ENCODE assay signal across 9 mouse cellular contexts in genomic region chr14:76760509-76761023, GRCm38 (mm10).
DNase-seq lines count a peak whose midpoint lies in the region; ATAC-seq and TF ChIP-seq lines count a peak whose summit lies in the region.
"Had no signal": no experiment of that assay in that cellular context is flagged by ENCODE, and none has a peak within 500 bp of the region (broad histone marks: within the 10 kb centered on the region; RNA-seq: fewer than 3 reads in every experiment).

No protein-coding gene starts in this region.

- H3K4me3 ChIP-seq in kidney, adult 2 months (ENCODE audit: insufficient read depth, low read depth, low read length), result no peak overlapping the region
- H3K4me3 ChIP-seq in kidney, embryonic 15.5 days (replicated peaks), result no peak overlapping the region
- H3K4me3 ChIP-seq in layer of hippocampus, adult 2 months, result peak overlapping the region; percentile 5; the same call in 1 of the 2 replicates
- no peak overlapping the region for H3K4me3 ChIP-seq in intestine, embryonic 15.5 days (replicated peaks)

- TF ChIP-seq POLR2A in kidney, adult 2 months (IDR thresholded peaks at IDR 0.05; ENCODE audit: low read depth, low read length), result no peak

- H3K27ac ChIP-seq in kidney, adult 2 months (ENCODE audit: insufficient read depth, low read depth, low read length), result no peak overlapping the region
- no peak overlapping the region for H3K27ac ChIP-seq in kidney, embryonic 15.5 days
- peak overlapping the region; percentile 94 for H3K27ac ChIP-seq in layer of hippocampus, adult 2 months
- no peak overlapping the region for H3K27ac ChIP-seq in intestine, embryonic 15.5 days
- H3K27ac ChIP-seq: liver, embryonic 14.5 days had no signal

- intact Hi-C loops in gastrocnemius, postnatal 14 days (cut with DNase I; ENCODE audit: low total_unique reads), result no loop called here

- no peaks in the 10 kb centered on the region for H3K9me3 ChIP-seq in kidney, embryonic 15.5 days (replicated peaks)
- H3K9me3 ChIP-seq in intestine, embryonic 15.5 days, result no peaks in the 10 kb centered on the region

- H3K4me2 ChIP-seq in kidney, embryonic 15.5 days, result no peak overlapping the region
- no peak overlapping the region for H3K4me2 ChIP-seq in intestine, embryonic 15.5 days (replicated peaks)

- no peak for TF ChIP-seq CTCF in kidney, adult 2 months (conservative IDR thresholded peaks at IDR 0.05; ENCODE audit: insufficient read depth, insufficient read length, low read depth, low read length)
- TF ChIP-seq CTCF in layer of hippocampus, adult 2 months (conservative IDR thresholded peaks at IDR 0.05), result no peak

- no peaks in the 10 kb centered on the region; the same call in 1 of the 2 replicates for H3K4me1 ChIP-seq in kidney, adult 2 months (ENCODE audit: control insufficient read depth, insufficient read depth, low read length)
- H3K4me1 ChIP-seq in kidney, embryonic 15.5 days, result peaks cover 21% of the 10 kb centered on the region
- H3K4me1 ChIP-seq in intestine, embryonic 15.5 days (replicated peaks), result peaks cover 23% of the 10 kb centered on the region

- 78% methylated on average over 13 of the region's 13 CpGs for WGBS in kidney, adult 2 months
- WGBS in kidney, embryonic 15.5 days, result 75% methylated on average over 13 of the region's 13 CpGs
- WGBS in intestine, embryonic 15.5 days, result 74% methylated on average over 13 of the region's 13 CpGs

- H3K27me3 ChIP-seq in kidney, adult 2 months (replicated peaks; ENCODE audit: control insufficient read depth, insufficient read depth, low read length), result no peaks in the 10 kb centered on the region
- H3K27me3 ChIP-seq in kidney, embryonic 15.5 days, result no peaks in the 10 kb centered on the region
- no peaks in the 10 kb centered on the region for H3K27me3 ChIP-seq in intestine, embryonic 15.5 days (replicated peaks)

- no peaks in the 10 kb centered on the region for H3K36me3 ChIP-seq in kidney, adult 2 months (ENCODE audit: control insufficient read depth, insufficient read depth, low read length)
- H3K36me3 ChIP-seq in kidney, embryonic 15.5 days, result no peaks in the 10 kb centered on the region
- no peaks in the 10 kb centered on the region for H3K36me3 ChIP-seq in intestine, embryonic 15.5 days

- no peak overlapping the region for H3K9ac ChIP-seq in kidney, embryonic 15.5 days
- no peak overlapping the region for H3K9ac ChIP-seq in intestine, embryonic 15.5 days
- H3K9ac ChIP-seq: liver, embryonic 14.5 days had no signal

- no peak for ATAC-seq in kidney, embryonic 15.5 days (replicated peaks; ENCODE audit: low FRiP score)
- ATAC-seq in megakaryocyte, adult 5-6 weeks (ENCODE audit: poor library complexity, severe bottlenecking), result peak; percentile 41
- no peak for ATAC-seq in intestine, embryonic 15.5 days

- DNase-seq in kidney, adult 2 months, result peak; percentile 40
- peak; percentile 82 for DNase-seq in gastrocnemius, postnatal 14 days
- DNase-seq in layer of hippocampus, adult 2 months (ENCODE audit: low spot score in 2 of 2), result peak; percentile 74 to 81
- DNase-seq in urinary bladder, postnatal 4 days (ENCODE audit: low spot score in 2 of 2), result peak; percentile 51 to 70
- no peak for DNase-seq in yolk sac, embryonic 10.5 days (ENCODE audit: low spot score)
